Mouse (Mus musculus) left cerebral cortex, postnatal 10 days (tissue): ENCODE data around the gene Sv2a. TPM values are rescaled to one million over a fixed set of nuclear protein-coding genes. Genes with fewer than 3 reads are reported as not detected.

ENCODE experiments used
- DNase-seq, 2 experiments: peaks; one replicate each; pipeline ENCODE4 v3.0.0; 2021 to 2022; ENCODE audit warnings: low spot score in 2 of 2, mixed read lengths in 1 of 2; ENCODE audit errors: extremely low spot score in 1 of 2
- intact Hi-C: fragments of 180-260 bp; cut with DNase I; formaldehyde crosslinking; loops from one replicate; pipeline ENCODE4 v1.15.1; 2025
- total RNA-seq, 2 experiments: library from RNA; stranded (reverse); gene quantifications; 2 replicates each; pipeline ENCODE4 v1.2.3; 2021

The Sv2a gene
- total RNA-seq, 2 experiments from 2014 or later = 404 to 435 TPM

GRCm38 (mm10) chr3:96207819-96208218 is 26.9 kb downstream of the Sv2a start:
- no peak for DNase-seq
- intact Hi-C loops = no loop called here

- intact Hi-C loops = no loop called here
- peak in 1 of 2 experiments; percentile 43 for DNase-seq
Measured at GRCm38 (mm10) chr3:96209242-96209641, 28.3 kb downstream of the Sv2a start.

- intact Hi-C loops = no loop called here
- no peak for DNase-seq
Measured at GRCm38 (mm10) chr3:96219191-96219641, 38.3 kb downstream of the Sv2a start.

GRCm38 (mm10) chr3:96219661-96220130 is 38.7 kb downstream of the Sv2a start, which contains the start of the genes Bola1 and Hist2h2ab:
Bola1 (minus strand) TSS chr3:96219709.
Hist2h2ab (plus strand) TSS chr3:96219865.
- DNase-seq = peak; percentile 74 to 89
- intact Hi-C loops = loop anchor here (10.0 kb wide), 1 partner anchor 255 kb away; no protein-coding TSS in a partner anchor

- DNase-seq = peak in 1 of 2 experiments; percentile 57
- intact Hi-C loops = loop anchor here (10.0 kb wide), 1 partner anchor 255 kb away; no protein-coding TSS in a partner anchor
Measured at GRCm38 (mm10) chr3:96220131-96220764, 39.3 kb downstream of the Sv2a start.

- peak; percentile 83 to 89 for DNase-seq
- intact Hi-C loops = loop anchor here (10.0 kb wide), 1 partner anchor 256 kb away; no protein-coding TSS in a partner anchor
Measured at GRCm38 (mm10) chr3:96220765-96221639, 40.1 kb downstream of the Sv2a start, which contains the start of the genes Hist2h2ac and Hist2h2be. Hist2h2ac (minus strand) TSS chr3:96220880. Hist2h2be (plus strand) TSS chr3:96221119.

GRCm38 (mm10) chr3:96221640-96222038 is 40.7 kb downstream of the Sv2a start:
- DNase-seq = no peak
- intact Hi-C loops = loop anchor here (10.0 kb wide), 1 partner anchor 257 kb away; no protein-coding TSS in a partner anchor

GRCm38 (mm10) chr3:96222774-96223173 is 41.8 kb downstream of the Sv2a start:
- intact Hi-C loops = loop anchor here (10.0 kb wide), 1 partner anchor 258 kb away; no protein-coding TSS in a partner anchor
- no peak for DNase-seq

GRCm38 (mm10) chr3:96225421-96225820 is 44.5 kb downstream of the Sv2a start:
- DNase-seq = no peak
- intact Hi-C loops = loop anchor here (10.0 kb wide), 1 partner anchor 261 kb away; no protein-coding TSS in a partner anchor

GRCm38 (mm10) chr3:96226695-96227648 is 46.0 kb downstream of the Sv2a start:
- intact Hi-C loops = loop anchor here (10.0 kb wide), 1 partner anchor 262 kb away; no protein-coding TSS in a partner anchor
- DNase-seq = no peak

GRCm38 (mm10) chr3:96228828-96229227 is 47.9 kb downstream of the Sv2a start:
- intact Hi-C loops = loop anchor here (10.0 kb wide), 1 partner anchor 264 kb away; no protein-coding TSS in a partner anchor
- no peak for DNase-seq

GRCm38 (mm10) chr3:96230404-96230803 is 49.5 kb downstream of the Sv2a start:
- no peak for DNase-seq
- intact Hi-C loops = no loop called here

- intact Hi-C loops = no loop called here
- no peak for DNase-seq
Measured at GRCm38 (mm10) chr3:96230910-96231757, 50.2 kb downstream of the Sv2a start.

GRCm38 (mm10) chr3:96231758-96232120 is 50.8 kb downstream of the Sv2a start:
- intact Hi-C loops = no loop called here
- no peak for DNase-seq

GRCm38 (mm10) chr3:96234914-96235313 is 54.0 kb downstream of the Sv2a start:
- no peak for DNase-seq
- intact Hi-C loops = no loop called here

GRCm38 (mm10) chr3:96235836-96236235 is 54.9 kb downstream of the Sv2a start:
- intact Hi-C loops = no loop called here

GRCm38 (mm10) chr3:96236834-96237334 is 55.9 kb downstream of the Sv2a start:
- DNase-seq = no peak
- intact Hi-C loops = no loop called here

More at GRCm38 (mm10) chr3:96235836-96236235, 54.9 kb downstream of the Sv2a start:
- DNase-seq = no peak
